Mouse (Mus musculus): ENCODE measurements around the gene D13Ertd608e.
"Not testable (repeated sequence)": the region's sequence is repeated elsewhere in the genome, so short reads cannot be mapped to it uniquely, and the experiment has no call there.

D13Ertd608e gene

GRCm38 (mm10) chr13:119835320-119836056 lies at the start of gene D13Ertd608e:
Gene D13Ertd608e (plus strand): TSS chr13:119836006.
- DNase-seq: peak; percentile 2

- DNase-seq: peak; percentile 77
Observed at GRCm38 (mm10) chr13:119789851-119790717, 45.7 kb upstream of the D13Ertd608e start.

GRCm38 (mm10) chr13:119790761-119791579 lies 44.8 kb upstream of the D13Ertd608e start, which contains the start of gene Zfp131:
Gene Zfp131 (minus strand): TSS chr13:119790889.
- DNase-seq: peak; percentile 90

- DNase-seq: no peak
Observed at GRCm38 (mm10) chr13:119791580-119792135, 44.1 kb upstream of the D13Ertd608e start.

- DNase-seq: no peak
Observed at GRCm38 (mm10) chr13:119792791-119793404, 42.9 kb upstream of the D13Ertd608e start.

GRCm38 (mm10) chr13:119797656-119798055 lies 38.1 kb upstream of the D13Ertd608e start:
- no peak for DNase-seq

- DNase-seq: no peak
Observed at GRCm38 (mm10) chr13:119808937-119809336, 26.9 kb upstream of the D13Ertd608e start.

- no peak for DNase-seq
Observed at GRCm38 (mm10) chr13:119810031-119810430, 25.8 kb upstream of the D13Ertd608e start.

- no peak for DNase-seq
Observed at GRCm38 (mm10) chr13:119816798-119817197, 19.0 kb upstream of the D13Ertd608e start.

- no peak for DNase-seq
Observed at GRCm38 (mm10) chr13:119817579-119818206, 18.1 kb upstream of the D13Ertd608e start.

- not testable (repeated sequence) for DNase-seq
Observed at GRCm38 (mm10) chr13:119830116-119830515, 5.7 kb upstream of the D13Ertd608e start, which contains the start of gene AF067063. Gene AF067063 (minus strand): TSS chr13:119830216.

- DNase-seq: peak; percentile 29
Observed at GRCm38 (mm10) chr13:119836324-119836811, 562 bp downstream of the D13Ertd608e start.

GRCm38 (mm10) chr13:119837719-119838337 lies 2.0 kb downstream of the D13Ertd608e start:
- DNase-seq: peak; percentile 56

GRCm38 (mm10) chr13:119839982-119840381 lies 4.2 kb downstream of the D13Ertd608e start:
- DNase-seq: not testable (repeated sequence)

GRCm38 (mm10) chr13:119862399-119862798 lies 26.6 kb downstream of the D13Ertd608e start:
- DNase-seq: not testable (repeated sequence)

GRCm38 (mm10) chr13:119864395-119864999 lies 28.7 kb downstream of the D13Ertd608e start:
- DNase-seq: not testable (repeated sequence)

- not testable (repeated sequence) for DNase-seq
Observed at GRCm38 (mm10) chr13:119886896-119887295, 51.1 kb downstream of the D13Ertd608e start.

- DNase-seq: not testable (repeated sequence)
Observed at GRCm38 (mm10) chr13:119894685-119895084, 58.9 kb downstream of the D13Ertd608e start, which contains the start of gene Tcstv1. Gene Tcstv1 (minus strand): TSS chr13:119894785.

All from cerebellum, adult 8-10 months (tissue).